Mouse (Mus musculus) CD4-positive helper T cell, adult 2 months (primary cell): ENCODE data around the gene Mvp.

ENCODE experiments used
- DNase-seq: peaks from one replicate; pipeline ENCODE4 v3.0.0-alpha.2; 2012; ENCODE audit warnings: low read depth, missing footprints, low spot score

The Mvp gene

DNA sequence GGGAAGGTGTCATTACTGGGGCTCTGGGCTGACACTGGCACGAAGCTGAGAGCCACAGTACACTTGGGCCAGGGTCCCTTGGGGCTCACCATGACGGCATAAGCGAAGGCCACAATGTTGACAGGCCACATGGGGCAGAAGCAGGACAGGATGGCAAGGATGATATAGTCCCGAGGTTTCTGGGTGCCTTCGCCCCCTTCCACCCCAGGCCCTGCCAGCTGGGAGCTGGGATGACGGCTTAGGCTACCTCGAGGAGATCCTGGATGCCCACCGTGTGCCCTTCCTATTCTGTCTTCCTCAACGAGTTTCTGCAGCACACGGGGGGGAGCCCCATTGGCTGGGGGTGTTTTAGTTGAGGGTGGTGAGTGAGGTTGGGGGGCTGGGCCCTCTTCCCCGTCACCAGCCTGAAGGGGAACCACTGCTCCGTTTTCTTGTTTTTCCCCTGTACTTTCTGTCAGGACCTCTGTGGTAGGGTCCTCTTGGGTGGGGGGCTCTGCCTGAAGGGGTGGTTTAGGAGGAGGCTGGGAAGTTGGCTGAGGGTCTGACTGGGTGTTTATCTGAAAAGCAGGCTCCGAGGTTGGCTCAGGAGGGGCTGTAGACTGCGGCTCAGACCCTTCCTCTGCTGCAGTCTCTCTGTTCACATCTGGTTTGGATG lies 5.0 kb upstream of the Mvp start:
- DNase-seq, result no peak

DNA sequence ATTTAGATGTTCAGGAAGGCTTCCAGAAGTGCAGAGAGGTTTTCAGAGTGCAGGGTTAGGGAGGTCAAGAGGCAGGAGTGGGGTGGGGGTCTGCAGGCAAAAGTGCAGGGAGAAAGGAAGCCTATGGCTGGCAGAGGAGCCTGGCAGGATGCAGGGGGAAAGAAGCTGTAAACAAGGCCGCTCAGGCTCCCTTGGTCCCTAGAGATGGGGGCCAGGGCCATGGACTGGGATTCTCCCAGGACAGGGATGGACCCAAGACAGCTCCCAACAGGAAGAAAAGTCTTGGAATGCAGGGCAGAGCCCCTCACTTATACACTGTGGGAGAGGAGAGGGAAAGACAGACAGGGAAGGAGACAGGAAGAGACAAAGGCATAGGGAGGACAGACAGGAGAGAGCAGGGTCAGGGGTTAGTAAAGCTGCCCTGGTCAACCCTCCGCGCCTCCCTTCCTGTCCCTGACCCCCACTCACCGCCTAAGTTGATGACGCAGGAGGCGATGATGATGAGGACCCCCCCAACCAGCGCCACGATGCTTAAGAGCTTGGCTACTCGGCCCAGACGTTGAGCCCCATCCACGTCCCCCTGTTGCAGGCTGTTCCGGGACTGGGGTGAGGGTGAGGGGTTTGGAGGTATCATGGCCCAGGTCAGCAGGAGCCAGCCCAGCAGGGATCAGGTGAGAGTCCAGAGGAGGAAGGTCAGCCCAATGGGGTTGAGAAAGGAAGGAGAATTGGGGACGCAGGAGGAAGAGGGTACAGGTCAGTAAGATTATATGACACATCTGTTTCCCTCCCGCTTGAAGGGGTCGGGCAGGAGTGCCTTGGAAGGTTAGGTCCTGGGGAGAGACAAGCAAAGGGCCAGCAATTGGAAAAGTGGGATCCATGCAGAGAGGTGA lies 4.2 kb upstream of the Mvp start:
- no peak for DNase-seq

DNA sequence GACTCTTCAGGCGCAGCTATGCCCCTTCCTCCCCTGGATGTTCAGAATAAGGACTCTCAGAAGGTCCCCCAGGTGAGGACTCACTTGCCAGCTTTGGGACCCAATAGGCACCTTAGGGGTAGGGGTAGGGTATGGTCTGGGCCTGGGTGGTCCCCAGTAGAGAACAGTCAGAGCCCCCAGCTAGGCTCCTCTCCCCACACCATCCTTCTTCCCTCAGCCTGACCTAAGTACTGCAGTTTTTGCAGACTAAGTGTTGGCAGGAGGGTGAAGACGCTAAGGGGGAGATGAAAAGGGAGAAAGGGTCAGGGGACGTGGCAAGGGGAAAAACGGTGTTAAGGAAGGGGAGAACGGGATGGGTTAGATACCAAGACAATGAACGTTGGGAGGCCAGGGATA lies 3.5 kb upstream of the Mvp start:
- no peak for DNase-seq

DNA sequence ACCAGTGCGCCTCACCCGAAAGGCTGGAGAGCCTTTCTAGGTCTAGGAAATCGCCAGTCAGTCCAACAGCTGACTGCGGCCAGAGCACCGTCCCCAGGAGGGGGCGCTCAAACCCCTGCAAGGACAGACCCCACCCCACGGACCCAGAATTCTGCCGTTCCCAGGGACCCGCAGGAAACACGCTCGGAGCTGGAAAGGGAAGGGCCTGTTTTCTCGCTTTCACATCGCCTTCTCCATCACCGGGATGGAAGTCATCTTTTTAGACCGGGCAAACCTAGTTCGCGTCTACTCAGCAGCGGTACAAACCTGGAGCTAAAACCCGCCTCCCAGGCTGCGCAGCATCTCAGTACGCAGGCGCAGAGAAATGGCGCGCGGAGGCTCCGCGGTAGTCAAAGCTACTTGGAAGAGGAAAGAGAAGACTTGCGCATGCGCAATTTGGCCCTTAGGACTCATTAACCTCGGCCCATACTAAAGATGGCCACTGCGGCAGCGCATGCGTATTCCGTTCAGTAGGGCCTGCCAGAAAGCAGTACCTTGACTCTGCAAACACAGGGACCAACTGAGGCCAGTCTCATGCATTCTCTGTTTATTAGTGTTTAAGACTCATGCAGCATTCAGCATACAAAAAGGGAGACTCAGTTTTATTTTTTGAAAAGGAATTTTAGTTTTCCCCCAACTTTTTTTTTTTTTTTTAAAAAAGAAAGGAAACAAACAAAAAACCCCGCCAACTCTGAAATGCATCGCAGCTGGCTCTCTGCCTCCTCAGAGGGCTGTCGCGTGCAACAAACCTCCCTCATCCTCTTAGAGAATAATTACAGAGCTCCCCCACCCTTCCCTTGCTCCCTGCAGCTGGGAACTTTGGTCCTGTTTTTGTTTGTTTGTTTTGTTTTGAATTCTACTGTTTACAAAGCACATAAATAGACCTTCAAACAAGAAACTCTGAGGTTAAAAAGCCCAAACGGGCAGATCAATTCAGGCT lies 2.8 kb upstream of the Mvp start, which contains the start of gene Pagr1a:
Pagr1a (minus strand) TSS at position 382 of the 979 bp plus-strand sequence.
- DNase-seq, result peak; percentile 99

DNA sequence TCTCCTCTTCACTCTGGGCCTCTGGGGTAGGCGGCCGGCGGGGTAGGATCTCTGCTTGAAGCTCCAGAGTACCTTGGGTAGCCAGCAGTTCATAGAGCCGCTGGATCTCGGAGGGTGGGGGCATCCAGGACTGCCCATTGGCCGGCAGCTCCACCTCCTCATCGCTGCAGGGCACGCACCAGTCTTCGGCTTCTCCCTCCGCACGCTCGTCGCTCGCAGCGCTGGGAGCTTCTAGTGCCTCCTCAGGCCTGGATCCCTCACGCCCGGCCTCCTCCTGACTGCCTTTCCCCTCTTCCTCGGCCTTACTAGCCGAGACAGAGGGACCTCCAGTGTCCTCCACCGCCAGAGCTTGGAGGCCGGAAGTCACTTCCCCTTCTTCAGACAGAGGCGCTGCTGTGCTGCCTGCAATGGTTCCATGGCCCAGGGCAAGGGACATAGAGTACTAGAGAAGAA lies 2.1 kb upstream of the Mvp start:
- DNase-seq, result no peak

DNA sequence TGATC lies 1.9 kb upstream of the Mvp start, which contains the start of gene Pagr1b:
Pagr1b (minus strand) TSS at position 4 of the 5 bp plus-strand sequence.
- DNase-seq, result no peak

DNA sequence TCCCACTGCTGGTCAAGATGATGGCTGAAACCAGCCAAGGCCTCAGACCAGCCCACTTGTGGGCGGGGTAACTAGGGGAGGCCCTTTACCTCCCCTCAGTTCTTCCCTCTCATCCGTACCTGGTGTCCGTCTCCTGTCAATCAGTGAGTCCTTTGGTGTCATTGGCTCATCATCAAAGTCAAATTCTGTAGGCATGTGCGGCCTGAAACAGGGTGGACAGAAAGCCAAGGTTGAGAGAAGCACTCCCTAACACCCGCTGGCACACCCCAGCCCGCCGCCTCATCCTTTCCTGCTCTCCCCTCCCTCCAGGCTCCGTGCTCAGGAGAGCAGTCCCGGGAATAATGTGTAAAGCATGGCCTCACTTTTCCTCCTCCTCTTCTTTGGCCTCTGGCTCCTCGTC lies 1.7 kb upstream of the Mvp start:
- DNase-seq, result peak; percentile 47

DNA sequence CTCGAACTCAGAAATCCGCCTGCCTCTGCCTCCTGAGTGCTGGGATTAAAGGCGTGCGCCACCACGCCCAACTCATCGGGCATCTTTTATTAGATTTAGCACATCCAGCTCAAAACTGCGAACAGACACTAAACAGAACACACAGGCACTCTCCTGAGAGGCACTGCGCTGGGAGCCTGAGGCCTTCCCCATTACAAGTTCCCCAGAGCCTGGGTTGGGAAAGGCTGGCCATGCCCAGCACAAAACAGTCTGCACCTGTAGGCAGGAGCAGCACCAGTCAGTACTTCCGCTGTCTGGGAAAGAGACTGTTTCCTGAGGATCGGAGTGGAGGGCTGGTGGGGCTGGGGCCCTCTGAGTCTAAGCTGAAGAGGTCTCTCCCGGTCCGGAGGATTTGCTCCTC lies 572 bp upstream of the Mvp start:
- DNase-seq, result no peak

DNA sequence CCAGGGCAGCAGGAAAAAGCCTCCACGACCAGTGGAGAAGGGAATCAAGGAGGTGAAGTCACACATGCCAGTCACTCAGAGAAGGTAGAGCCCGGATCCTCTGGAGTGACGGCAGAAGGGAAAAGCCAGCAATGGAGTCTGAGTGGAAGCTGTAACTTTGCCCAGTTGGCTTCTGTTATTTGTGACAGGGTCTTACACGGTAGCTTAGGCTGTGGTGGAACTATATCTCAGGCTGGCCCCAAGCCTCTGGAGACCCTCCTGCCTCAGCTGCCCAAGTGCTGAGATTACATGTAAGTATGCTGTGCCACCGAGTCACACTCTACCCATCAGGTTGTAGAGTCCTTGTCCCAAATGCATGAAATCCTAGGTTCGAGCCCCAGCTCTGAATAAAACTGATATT lies 1.0 kb downstream of the Mvp start:
- no peak for DNase-seq

DNA sequence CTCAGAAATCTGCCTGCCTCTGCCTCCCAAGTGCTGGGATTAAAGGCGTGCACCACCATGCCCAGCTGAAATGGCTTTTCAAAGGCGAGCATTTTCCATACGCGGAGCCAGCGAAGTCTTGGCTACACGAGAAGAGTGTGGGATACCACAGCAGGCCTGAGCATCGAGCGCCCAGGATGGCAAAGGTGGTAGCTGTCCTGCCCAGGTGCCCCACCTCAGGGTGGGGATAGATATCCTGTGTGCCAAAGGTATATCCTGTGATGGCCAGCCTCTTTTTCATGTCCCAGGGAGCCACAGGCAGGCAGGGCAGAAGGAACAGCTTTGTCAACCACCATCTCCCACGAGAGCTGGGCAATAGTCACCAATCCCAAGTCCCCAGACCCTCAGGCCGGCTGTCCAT lies 1.6 kb downstream of the Mvp start:
- no peak for DNase-seq

DNA sequence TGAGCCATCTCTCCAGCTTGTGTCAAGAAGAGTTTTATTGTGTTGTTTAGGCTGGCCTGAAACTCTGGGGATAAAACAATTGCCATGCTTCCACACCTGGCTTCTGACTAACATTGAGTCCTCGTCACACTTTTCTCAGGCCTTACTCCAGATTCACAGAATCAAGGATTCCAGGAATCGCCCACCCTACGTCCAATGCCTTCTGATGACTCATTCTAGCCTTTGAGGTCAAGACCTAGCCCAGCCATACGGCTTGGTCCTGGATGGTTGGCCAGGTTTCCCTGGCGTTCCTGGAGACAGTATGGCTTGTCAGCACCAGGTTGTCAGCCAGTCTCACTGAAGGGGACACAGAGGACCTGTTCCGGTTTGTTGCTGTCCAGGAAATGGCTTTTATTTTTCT lies 2.0 kb downstream of the Mvp start:
- DNase-seq, result no peak

DNA sequence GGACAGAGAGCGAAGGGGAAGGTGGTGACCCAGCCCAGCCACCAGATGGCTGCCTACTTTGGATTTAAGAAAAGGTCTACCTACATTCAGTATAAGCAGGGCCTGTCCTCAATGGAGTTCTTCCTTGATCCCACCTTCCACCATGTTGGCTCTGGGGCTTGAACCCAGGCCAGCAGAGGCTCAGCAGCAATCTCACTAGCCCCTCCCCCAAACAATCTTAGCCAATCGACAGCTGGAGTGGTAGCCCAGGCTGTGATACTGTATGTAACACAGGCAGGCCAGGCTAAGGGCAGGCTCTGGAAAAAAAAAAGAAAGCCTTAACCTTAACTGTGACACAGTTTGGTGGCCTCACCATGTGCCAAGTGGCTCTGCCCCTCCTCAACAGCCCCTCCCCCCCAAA lies 2.7 kb downstream of the Mvp start:
- DNase-seq, result no peak

DNA sequence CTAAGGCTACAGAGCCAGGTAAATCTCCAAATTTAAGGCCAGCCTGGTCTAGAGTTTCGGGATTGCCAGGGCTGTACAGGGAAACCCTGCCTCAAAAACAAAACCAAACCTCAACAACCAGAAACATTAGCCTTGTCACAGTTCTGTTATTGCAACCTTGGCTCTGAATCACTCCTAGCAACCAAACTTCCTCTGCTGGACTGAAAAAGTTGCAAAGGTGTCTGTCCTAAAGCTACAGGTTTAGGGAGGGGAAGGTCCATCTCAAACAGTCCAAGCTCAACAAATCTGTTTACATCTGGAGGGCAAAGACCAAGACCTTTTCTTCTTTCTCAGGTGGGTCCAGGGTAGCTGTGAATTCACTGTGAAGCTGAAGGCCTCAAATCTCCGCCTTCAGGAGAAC lies 3.4 kb downstream of the Mvp start:
- DNase-seq, result no peak

DNA sequence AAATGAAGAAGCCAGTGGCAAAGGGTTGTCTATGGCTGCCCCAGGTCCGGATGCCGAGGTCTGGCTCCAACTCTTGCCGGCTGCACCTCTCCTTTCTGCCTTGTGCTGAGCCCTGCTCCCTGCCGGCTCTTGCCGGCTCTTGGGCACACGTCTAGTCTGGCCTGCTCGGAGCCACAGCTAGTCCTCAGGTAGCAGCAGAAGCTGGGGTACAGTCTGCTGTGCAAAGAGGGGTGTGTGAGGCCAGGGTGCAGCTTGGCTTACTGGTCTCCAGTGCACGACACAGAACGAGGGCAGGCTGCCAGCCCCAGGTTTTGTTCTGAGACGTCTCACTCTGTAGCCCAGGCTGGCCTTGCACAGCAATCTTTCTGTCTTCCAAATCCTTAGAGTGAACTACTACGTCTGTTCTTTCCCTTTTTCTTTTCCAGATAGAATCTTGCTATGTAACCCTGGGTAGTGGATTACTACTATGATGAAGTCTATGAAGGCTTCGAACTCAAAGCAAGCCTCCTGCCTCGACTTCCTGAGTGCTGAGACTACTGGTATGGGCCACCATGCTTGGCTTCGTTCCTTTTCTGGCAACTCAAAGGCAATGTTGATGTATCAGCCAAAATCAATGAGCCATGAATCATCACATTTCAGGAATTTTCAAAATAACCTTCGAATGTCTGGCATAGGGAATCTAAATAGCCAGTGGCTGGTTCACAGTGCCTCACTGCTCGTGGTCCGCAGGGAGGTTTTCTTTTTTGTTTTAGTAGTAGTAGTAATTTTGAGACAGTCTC lies 4.9 kb downstream of the Mvp start:
- no peak for DNase-seq

DNA sequence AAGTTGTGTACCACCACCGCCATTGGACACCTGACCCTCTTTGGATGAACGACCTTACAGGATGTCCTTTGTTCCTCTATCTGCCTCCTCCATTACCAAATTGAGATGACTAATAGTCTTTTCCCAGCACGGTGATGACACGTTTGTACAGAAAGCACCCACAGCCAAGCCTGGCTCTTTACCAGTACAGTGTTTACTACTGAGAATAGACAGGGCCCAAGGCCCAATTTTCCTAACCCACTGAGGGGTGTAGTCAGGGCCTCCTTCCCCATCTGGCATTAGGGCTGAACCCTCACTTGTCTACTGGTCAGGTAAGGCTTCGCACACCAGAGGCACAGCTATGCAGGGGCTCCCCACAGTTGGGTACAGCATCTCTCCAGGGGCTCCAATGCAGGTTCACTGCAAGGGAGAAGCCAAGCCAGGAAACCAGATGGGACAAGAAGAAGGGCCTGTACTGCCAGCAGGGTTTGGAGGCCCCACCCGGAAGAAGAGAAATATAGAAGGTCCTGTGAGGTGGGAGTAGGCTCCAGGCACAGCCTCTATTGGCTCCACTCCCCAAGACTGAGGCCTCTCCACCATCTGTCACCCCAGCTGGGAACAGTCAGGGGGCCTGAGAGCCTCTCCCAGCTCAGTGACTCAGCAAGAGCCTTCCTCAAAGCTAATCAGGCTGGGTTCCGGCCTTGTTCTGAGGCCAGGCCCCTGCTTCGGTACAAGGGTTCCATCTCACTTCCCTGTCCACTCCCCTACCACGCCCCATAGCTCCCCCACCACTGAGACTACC lies 6.0 kb downstream of the Mvp start:
- no peak for DNase-seq

DNA sequence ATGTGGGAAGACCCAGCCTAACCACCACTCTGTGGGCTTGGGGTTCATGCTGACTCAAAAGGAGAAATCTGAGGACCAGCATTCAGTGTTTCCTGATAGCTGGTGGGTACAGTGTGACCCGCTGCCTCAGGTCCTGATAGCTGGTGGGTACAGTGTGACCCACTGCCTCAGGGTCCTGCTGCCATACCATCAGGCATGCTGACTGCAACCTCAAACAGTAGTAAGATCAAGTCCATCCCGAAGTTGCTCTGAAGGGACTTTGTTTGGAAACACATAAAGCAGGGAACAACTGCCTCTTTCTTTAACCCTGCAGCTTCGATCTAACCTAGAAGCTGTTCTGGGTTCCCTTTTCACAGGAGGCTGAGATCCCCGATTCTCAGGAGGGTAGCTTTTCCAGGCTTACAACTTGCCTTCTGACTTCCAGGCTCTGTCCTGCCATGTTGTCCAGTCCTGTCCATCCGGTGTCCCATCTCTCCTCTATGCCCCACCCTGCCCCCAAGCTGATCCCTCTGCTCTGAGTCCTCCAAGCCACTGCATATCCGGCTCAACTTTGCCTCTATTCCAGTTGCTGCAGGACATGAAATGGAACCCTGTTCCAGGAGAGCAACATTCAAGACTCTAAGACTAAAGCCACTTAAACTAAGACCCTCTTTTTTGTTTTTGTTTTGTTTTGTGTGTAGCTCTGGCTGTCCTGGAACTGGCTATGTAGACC lies 7.0 kb downstream of the Mvp start:
- DNase-seq, result no peak

DNA sequence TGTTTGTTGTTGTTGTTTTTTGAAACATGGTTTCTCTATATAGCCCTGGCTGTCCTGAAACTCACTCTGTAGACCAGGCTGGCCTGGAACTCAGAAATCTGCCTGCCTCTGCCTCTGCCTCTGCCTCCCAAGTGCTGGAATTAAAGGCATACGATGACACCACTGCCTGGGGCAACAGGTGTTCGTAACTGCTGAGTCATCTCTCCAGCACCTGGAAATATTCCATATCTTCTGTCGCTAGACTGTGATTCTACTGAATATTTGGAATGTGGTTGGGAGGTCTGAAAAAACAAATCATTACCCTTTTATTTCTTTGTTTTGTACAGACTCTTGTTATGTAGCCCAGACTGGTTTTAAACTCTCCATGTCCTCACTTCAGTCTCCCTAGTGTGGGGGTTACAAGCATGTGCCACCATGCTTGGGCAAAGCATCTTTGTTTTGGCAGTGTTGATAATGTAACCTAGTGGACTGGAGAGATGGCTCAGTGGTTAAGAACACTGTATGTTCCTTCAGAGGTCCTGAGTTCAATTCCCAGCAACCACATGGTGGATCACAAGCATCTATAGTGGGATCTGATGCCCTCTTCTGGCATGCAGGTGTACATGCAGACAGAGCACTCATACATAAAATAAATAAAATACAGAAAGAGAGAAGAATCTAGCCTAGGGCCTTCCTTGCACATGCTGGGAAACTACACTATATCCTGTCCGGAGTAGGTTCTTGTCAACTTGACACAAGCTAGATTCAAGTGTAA lies 10.1 kb downstream of the Mvp start:
- no peak for DNase-seq

DNA sequence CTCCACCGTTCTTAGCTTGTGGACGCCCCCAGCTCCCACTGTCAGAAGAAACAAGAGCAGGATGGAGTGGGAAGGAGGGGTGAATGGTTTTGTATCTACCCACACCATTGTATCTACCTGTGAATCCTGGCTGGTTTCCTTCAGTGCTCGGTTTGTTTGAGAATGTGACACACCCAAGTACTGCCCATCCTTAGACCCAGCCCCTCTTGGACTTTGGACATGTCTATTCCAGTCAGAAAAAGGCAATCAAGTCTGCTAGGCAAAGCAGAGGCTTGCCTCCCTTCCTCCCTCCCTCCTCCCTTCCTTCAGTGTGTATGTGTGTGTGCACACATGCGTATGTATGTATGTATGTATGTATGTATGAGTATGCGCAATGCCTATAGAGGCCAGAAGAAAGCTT lies 10.8 kb downstream of the Mvp start:
- no peak for DNase-seq

DNA sequence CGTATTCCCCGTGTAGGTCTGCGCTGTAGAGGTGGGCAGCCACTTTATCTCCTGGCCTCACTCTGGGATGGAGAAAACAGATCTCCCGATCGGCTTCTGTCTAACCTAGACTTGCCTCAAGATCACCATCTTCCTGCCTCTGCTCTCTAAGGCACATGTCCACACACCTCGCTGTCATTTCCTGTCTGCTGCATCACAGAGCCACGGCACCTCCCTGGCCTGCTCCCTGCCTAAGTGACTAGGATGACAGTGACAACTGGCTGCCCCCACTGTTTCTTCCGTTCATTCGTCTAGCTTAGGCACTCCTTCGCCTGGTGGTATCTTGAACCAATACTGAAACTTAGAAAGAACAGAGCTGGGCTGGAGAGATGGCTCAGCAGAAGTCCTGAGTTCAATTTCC lies 14.9 kb downstream of the Mvp start:
- peak; percentile 62 for DNase-seq

DNA sequence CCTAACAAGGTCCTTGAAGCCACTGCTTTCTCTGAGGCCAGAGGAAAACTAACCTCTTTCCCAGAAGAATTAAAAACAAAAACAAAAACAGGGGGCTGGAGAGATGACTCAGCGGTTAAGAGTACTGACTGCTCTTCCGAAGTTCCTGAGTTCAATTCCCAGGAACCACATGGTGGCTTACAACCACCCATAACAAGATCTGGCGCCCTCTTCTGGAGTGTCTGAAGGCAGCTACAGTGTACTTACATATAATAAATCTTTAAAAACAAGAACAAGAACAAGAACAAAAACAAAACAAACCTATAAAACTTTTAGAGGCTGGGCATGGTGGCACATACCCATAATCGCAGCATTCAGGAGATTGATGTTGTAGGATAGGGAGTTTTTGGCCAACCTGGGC lies 18.0 kb downstream of the Mvp start:
- no peak for DNase-seq
